Mouse (Mus musculus): Measurements from ENCODE around the gene Gm49369.

Gm49369 gene

GRCm38 (mm10) chr7:142394261-142395190 lies 12.1 kb upstream of the Gm49369 start:
- no peak for DNase-seq (ENCODE audit: low read depth, low spot score)

GRCm38 (mm10) chr7:142393191-142393590 lies 10.7 kb upstream of the Gm49369 start:
- peak; percentile 62 for DNase-seq (ENCODE audit: low read depth, low spot score)

GRCm38 (mm10) chr7:142391609-142392008 lies 9.1 kb upstream of the Gm49369 start:
- peak; percentile 50 for DNase-seq (ENCODE audit: low read depth, low spot score)

DNA sequence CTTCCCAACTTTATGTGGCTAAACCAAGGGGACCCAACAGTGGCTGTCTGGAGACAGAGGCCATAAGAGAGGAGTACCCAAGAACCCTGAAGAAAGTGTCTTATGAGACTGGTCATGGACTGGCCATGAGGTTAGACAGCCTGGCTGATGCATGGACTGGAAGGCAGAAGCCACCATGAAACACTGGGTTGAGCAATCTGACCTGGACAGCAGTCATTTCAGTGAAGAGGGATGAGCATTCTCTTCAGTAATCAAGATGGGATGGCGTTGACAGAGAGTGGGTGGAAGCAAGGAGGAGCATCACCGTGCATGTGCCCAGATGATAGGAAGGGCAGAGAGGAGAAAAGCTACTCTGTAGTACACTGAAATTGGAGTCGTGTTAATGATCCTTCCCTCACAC lies 8.6 kb upstream of the Gm49369 start:
- DNase-seq (ENCODE audit: low read depth, low spot score): no peak

DNA sequence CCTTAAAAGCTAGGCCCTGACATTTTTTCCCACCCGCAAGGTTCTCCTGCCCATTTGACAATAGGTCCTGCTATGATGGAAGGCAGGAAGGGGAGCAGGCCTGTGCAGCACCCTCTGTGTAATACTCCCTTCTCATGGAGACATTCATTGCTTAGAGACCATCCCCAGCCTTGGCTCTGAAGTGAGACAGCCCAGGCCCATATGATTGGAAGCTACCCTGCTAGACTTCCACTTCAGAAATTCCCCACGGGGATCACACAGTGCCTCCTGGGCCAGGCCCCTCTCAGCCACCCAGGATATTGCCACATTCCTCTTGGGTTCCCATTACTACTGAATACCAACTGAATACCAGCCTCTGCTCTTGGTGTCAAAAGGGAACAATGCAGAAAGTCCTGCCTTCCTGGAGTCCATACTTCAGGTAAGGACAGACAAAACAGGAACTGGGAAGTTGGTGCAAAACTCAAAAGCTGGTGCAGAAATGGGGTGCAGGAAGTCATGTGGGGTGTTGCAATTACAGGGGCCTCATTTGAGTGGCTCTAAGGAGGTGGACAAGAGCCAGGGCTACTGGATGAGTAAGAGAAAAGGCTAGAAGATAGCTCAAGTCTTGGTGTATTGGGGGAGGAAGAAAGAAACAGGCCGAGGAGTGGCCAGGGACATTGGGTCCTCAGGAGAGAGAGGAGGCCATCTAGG lies 7.6 kb upstream of the Gm49369 start:
- no peak for DNase-seq (ENCODE audit: low read depth, low spot score)

DNA sequence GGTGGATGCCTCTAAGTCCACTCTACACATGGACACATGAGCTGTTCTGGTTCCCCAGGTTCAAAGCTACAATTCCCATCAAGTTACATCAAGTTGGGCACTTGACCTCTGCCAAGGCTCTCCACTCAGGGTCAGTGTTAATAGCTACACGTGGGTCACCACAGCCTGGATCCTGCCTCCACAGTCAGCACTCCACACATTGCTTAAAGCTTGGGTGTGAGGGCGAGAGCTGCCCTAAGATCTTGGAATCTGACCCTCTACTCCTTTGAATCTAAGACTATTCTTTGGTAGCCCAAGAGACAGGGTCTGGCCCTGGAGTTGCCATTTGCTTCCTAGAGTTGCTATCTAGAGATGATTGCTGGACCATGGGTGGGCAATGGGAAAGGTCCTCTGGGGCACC lies 6.3 kb upstream of the Gm49369 start:
- DNase-seq (ENCODE audit: low read depth, low spot score): no peak

DNA sequence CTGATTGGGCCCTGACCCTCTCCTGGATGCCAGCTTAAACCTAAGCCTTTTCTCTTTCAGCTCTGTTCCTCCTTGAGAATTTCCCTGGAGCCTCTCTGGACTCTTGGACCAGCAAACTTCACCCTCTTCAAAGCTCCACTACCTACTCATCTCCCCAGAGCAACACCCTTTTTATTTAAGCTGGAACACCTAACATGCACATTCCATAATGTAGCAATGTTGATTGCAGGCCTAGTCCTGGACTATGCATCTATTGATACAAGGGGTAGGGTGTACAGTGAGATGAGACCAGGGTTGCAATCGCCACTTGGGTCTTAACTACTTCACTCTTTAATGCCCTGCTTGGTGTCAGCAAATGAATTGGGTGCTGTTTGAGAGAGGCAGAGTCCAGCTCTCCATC lies 5.7 kb upstream of the Gm49369 start:
- no peak for DNase-seq (ENCODE audit: low read depth, low spot score)

DNA sequence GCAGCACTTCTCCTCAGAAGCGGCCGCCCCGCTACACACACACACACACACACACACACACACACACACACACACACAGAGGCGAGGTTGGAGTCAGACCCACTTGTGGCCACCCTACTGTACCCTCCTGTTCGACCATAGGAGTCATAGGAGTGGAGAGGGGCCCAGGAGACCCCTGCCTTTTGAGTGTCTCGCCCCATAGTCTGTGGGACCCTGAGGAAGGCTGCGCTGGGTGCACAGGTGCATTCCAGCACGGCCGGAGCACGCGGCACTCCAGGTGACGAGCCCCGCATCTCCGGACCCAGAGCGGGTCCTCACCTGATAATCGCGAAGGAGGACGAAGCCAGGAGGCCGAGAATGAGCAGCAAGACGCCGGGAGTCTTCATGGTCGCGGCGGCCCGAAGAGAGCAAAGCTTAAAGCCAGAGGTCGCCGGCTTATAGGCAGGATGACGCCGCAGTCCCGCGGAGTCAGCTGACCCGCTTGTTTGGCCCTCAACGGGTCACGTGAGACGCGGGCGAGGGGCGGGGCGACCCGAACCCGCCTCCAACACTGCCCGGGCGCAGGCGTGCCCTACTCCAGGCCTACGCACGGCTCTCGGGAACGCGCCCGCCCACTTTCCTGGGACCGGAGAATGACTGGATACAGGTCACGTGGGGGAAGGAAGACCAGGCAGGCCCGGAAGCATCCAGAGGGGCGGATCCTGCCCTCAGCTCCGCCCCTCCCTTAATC lies 5.1 kb upstream of the Gm49369 start, which contains the start of gene Ctsd:
TSS of gene Ctsd (minus strand) at position 620 of the 730 bp plus-strand sequence.
- peak; percentile 99 for DNase-seq (ENCODE audit: low read depth, low spot score)

DNA sequence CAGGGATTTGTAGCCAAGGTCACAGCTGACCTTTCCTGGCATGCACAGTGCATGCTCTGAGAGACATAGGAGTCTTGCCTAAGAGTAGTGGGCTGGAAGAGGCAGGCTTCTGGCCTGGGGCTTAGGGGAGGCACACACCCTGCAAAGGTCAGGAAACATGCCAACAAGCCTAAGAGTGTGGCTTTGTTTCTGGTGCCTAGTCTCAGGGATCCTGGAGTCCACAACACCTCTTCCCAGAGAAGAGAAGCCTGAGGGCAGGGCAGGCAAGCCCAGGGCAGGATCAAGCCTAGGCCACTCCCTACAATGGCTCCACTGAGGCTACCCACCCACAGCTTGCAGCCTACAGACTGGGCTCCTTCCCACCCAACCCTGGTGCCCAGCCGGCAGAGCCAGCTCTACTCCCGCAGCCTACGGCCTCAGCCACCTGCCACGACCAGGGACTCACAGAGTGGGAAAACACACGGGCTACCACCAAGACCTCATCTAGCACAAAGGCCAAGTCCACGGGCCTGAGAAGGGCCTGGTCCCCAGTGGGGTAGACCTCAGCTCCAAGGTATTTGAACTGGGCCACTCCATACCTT lies 4.2 kb upstream of the Gm49369 start:
- DNase-seq (ENCODE audit: low read depth, low spot score): peak; percentile 61

GRCm38 (mm10) chr7:142385742-142386403 lies 3.4 kb upstream of the Gm49369 start:
- no peak for DNase-seq (ENCODE audit: low read depth, low spot score)

DNA sequence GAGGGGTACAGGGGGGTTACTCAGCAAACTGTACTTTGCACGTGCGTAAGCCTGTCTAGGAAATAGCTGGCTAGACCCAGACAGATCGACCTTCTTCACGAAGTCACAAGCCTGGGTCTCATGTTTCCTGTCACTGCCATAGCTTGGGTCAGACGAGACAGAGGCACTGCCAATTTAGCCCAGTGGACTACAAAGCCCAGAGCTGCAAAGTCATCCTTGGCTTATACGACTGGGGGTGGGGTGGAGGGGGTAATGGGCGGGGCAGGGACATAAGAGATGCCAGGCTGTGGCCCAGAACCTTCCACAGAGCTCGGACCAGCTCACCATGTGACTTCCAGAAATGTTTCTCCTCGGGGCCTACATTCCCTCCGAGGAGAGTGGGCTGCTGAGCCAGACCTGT lies 1.8 kb upstream of the Gm49369 start:
- DNase-seq (ENCODE audit: low read depth, low spot score): no peak

GRCm38 (mm10) chr7:142381175-142381574 lies 1.3 kb downstream of the Gm49369 start:
- DNase-seq (ENCODE audit: low read depth, low spot score): no peak

DNA sequence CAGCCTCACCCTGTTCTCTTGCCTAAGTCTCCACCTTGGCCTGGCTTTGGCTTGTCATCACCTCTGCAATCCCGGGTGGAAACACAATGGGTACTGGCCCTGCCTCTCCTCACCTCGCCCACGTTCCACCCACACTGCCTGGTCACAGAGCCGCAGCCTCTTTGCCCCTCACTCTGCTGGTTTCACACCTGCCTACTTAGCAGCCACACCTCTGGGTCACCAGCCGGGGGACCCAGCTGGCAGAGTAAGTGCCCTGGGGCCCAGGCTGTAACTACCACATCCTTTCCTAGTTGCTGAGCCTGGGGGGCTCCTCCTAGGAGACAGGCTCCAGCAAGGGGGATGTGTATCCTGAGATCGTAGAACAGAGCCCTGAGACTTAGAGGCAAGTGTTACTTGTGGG lies 3.3 kb downstream of the Gm49369 start:
- DNase-seq (ENCODE audit: low read depth, low spot score): no peak

DNA sequence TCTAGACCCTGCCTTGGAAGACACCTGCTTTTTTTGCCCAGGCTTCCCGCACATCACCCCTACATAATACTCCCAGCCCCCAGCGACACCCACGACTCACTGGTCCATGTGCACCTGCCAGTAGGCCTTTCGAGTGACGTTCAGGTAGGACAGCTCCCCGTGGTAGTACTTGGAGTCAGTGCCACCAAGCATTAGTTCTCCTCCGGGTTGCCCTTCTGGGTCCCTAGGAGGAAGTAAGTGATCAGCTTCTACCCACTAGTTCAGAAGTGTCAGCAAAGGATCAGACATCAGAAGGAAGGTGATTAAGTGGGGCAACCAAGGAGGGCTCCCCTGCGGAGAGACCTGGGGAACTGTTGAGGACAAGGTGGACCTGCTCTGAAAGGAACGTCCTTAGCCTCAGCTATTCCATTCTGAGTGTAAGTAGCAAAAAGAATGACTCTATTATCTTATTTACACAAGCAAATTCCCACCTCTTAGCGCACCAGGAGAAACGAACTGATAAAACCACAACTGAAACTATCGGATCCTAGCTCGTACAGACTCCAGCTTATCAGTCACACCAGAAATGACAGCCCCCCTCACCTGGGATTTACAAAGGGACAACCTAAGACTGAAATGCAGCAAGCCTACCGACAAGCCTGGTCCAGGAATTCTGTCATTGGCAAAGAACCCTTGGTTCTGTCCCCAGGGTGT lies 5.1 kb downstream of the Gm49369 start:
- DNase-seq (ENCODE audit: low read depth, low spot score): no peak

- no peak for DNase-seq (ENCODE audit: low read depth, low spot score)
Observed at GRCm38 (mm10) chr7:142376096-142376495, 6.4 kb downstream of the Gm49369 start.

DNA sequence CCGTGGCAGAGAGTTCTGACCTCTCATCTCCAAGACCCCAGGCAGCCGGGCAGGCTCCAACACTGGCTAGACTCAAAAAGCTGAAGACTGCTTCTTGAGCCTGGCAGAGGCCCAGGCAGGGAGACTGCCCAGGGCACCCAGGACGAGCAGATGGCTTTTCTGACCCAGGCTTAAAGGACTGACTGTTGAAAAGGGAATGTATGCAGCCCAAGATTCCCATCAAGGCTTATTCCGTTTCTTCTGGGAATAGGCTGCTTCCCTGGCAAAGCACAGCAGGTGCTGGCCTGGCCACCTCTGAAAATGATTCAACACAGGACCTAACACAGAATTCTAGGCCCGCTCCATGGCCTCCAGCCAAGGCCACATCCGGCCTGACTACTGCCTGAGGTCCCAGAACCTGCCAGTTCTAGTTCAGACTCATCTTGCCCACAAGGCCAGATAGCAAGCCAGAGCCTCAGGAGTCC lies 7.2 kb downstream of the Gm49369 start:
- DNase-seq (ENCODE audit: low read depth, low spot score): no peak

GRCm38 (mm10) chr7:142374413-142375015 lies 8.0 kb downstream of the Gm49369 start:
- DNase-seq (ENCODE audit: low read depth, low spot score): no peak

DNA sequence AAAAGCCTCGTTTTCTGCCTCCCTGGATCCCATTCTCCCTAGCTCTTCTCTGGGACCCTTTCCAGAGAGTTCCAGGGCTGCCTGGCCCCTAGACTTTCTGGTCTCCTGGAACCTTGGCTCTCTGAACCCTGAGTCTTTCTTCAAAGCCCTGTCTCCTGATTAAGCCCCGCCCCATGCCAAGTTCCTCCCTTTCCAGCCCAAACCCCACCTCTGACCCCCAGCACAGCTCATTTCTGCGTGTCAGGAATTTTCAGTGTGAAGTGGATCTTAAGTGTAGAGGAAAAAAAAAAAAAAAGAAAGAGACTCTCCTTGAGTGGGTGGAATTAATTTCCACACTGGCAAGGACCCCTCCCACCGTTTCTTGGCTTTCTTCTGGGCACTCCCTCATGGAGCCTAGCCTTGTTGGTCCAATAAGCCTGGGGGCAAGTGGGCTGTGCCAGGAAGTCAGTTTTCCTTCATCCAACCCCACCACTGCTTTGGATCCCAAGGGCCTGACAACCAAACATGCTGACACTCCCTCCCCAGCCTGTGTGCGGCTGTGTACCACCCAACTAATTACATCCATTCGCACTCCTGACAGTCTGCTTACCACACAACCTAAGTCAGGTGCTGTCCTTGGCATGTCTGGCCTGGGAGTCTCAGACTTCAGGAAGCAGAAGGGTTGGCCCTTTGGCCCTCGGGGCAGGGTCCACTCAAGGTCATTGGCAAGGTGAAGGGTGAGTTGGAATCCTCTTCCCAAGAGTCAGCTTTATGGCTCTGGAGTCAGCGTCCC lies 8.6 kb downstream of the Gm49369 start, which contains the start of gene Ifitm10:
TSS of gene Ifitm10 (minus strand) at position 113 of the 772 bp plus-strand sequence.
- peak; percentile 69 for DNase-seq (ENCODE audit: low read depth, low spot score)

DNA sequence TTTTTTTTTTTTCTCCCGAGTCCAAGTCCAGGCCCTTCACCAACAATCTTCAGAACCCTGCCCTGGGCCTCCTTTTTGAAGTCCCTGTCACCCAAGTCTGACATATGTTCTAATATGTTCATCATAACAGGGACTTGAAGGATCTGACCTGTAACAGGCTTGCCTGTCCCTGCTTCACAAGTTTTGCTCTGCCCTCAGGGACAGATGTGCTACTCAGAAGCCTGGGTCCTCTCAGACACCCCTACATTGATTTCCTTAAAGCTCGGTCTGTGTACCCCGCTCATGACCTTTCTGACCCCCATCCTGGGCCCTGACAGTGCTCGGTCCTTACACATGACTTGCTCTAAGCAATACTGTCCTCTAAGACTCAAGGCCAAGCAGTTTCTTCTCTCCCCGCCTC lies 9.4 kb downstream of the Gm49369 start:
- no peak for DNase-seq (ENCODE audit: low read depth, low spot score)
